Mouse (Mus musculus): ENCODE data around the gene Faap20. TPM values are rescaled to one million over a fixed set of nuclear protein-coding genes. Genes with fewer than 3 reads are reported as not detected.

Gene Faap20
- polyA plus RNA-seq, 1 experiment, result 30.6 TPM

DNA sequence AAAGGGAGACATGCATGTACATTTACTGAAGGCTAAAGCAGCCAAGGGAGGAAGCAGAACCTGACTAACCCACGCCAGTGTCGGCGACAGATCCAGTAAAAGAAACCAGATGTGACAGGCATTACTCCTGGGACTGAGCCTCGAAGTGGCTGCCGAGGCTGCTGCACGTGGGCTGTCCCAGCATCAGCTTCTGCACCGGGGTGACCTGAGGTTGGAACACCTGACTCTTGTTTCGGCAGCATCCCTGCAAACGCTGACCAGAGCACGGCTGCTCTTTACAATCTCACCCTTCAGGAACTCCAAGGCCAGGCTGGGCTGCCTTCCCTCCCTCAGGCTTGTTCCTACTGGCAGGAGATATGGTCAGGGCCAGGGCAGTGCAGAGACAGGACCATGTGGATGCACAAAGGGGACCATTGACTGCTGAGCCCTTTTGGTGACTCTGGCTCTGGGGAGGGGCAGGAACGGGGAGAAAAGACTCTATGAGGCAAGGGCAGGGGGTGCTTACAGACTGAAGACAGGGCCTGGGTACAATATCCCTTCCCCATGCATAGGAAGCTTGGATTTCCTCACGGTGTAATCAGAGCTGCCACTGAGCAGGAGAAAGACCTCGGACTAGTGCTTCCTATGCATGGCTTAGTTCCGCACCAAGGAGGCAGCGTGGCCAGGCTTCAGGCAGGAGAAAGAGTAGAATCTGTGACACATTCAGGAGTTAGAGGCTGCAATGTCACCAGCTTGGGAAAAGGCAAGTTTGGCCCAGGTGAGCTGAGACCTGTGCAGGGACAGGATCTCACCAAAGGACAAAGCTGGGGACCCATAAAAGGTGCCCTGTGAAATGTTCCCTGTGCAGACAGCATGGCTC lies 35.1 kb downstream of the Faap20 start:
- H3K27me3 ChIP-seq (ENCODE audit: control insufficient read depth, insufficient read depth, insufficient read length), result no peaks in the 10 kb centered on the region
- H3K79me2 ChIP-seq (ENCODE audit: control insufficient read depth, insufficient read depth), result no peaks in the 10 kb centered on the region
- H3ac ChIP-seq (ENCODE audit: control insufficient read depth, insufficient read length, low read depth), result no peak overlapping the region
- TF ChIP-seq USF1 (IDR thresholded peaks at IDR 0.05; ENCODE audit: low read depth), result no peak
- TF ChIP-seq FOSL1 (IDR thresholded peaks at IDR 0.05; ENCODE audit: insufficient read depth, low read length, poor library complexity, severe bottlenecking), result no peak
- no peak for TF ChIP-seq CTCF (IDR thresholded peaks at IDR 0.05; ENCODE audit: control insufficient read depth, insufficient read depth, insufficient read length)
- no peak for TF ChIP-seq MAX (IDR thresholded peaks at IDR 0.05)
- TF ChIP-seq MYOD1 (IDR thresholded peaks at IDR 0.05; ENCODE audit: control insufficient read depth, insufficient read length, low read depth), result no peak
- TF ChIP-seq CEBPB (IDR thresholded peaks at IDR 0.05; ENCODE audit: low read depth), result no peak
- no peak for TF ChIP-seq MYOG (IDR thresholded peaks at IDR 0.05; ENCODE audit: control insufficient read depth, extremely low read depth, insufficient read length)
- no peaks in the 10 kb centered on the region for H3K79me3 ChIP-seq (ENCODE audit: low read depth)
- H3K36me3 ChIP-seq (ENCODE audit: control insufficient read depth, insufficient read depth), result no peaks in the 10 kb centered on the region
- H3K4me3 ChIP-seq (ENCODE audit: insufficient read depth, poor library complexity, severe bottlenecking), result no peak overlapping the region

DNA sequence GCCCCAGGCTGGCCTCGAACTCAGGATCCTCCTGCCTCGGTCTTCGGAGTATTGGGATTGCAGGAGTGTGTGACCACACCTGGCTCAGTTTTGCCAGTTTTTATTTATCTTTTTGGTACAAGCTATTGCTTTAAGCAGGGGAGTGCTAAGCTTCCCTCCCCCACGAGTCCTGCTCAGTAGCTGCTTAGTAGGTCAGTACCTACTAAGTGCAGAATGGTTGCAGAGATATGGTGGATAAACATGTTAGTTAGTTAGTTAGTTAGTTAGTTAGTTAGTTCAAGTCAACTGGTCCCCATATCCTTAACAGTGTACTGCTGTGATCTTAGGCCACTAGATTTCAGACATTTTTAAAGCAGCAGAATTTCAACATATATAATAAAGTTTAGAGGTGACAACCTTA lies 36.5 kb downstream of the Faap20 start:
- H3K4me3 ChIP-seq (ENCODE audit: insufficient read depth, poor library complexity, severe bottlenecking), result no peak overlapping the region
- no peaks in the 10 kb centered on the region for H3K27me3 ChIP-seq (ENCODE audit: control insufficient read depth, insufficient read depth, insufficient read length)
- H3ac ChIP-seq (ENCODE audit: control insufficient read depth, insufficient read length, low read depth), result no peak overlapping the region
- H3K79me3 ChIP-seq (ENCODE audit: low read depth), result no peaks in the 10 kb centered on the region
- no peaks in the 10 kb centered on the region for H3K36me3 ChIP-seq (ENCODE audit: control insufficient read depth, insufficient read depth)
- TF ChIP-seq MYOG (IDR thresholded peaks at IDR 0.05; ENCODE audit: control insufficient read depth, extremely low read depth, insufficient read length) (no peak), CTCF (IDR thresholded peaks at IDR 0.05; ENCODE audit: control insufficient read depth, insufficient read depth, insufficient read length) (no peak), CEBPB (IDR thresholded peaks at IDR 0.05; ENCODE audit: low read depth) (no peak), MYOD1 (IDR thresholded peaks at IDR 0.05; ENCODE audit: control insufficient read depth, insufficient read length, low read depth) (no peak), FOSL1 (IDR thresholded peaks at IDR 0.05; ENCODE audit: insufficient read depth, low read length, poor library complexity, severe bottlenecking) (no peak)
- no peaks in the 10 kb centered on the region for H3K79me2 ChIP-seq (ENCODE audit: control insufficient read depth, insufficient read depth)

DNA sequence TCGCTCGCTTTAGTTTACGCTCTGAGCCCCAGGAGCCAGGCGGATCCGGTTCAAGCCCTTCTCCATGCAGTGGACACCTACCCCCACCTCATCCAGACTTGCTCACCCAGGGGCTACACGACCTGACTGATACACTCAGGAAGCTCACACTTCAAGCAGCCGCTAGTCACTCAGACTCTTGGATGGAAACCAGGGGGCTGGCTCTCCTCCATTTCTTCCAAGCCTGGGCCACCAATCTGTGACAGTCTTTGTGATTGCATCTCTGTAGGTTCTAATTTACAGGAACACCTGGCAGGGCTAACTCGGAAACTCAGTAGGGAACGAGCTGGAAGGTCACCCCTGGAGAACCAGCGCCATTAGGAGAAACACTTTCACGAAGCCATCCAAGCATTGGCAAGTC lies 38.1 kb downstream of the Faap20 start:
- Histone ChIP-seq H3K36me3 (ENCODE audit: control insufficient read depth, insufficient read depth) (no peaks in the 10 kb centered on the region), H3K79me3 (ENCODE audit: low read depth) (no peaks in the 10 kb centered on the region), H3ac (ENCODE audit: control insufficient read depth, insufficient read length, low read depth) (no peak overlapping the region), H3K79me2 (ENCODE audit: control insufficient read depth, insufficient read depth) (no peaks in the 10 kb centered on the region), H3K4me3 (ENCODE audit: insufficient read depth, poor library complexity, severe bottlenecking) (no peak overlapping the region), H3K27me3 (ENCODE audit: control insufficient read depth, insufficient read depth, insufficient read length) (no peaks in the 10 kb centered on the region)
- TF ChIP-seq USF1 (IDR thresholded peaks at IDR 0.05; ENCODE audit: low read depth) (no peak), MYOD1 (IDR thresholded peaks at IDR 0.05; ENCODE audit: control insufficient read depth, insufficient read length, low read depth) (no peak), CTCF (IDR thresholded peaks at IDR 0.05; ENCODE audit: control insufficient read depth, insufficient read depth, insufficient read length) (no peak), MYOG (IDR thresholded peaks at IDR 0.05; ENCODE audit: control insufficient read depth, extremely low read depth, insufficient read length) (no peak), MAX (IDR thresholded peaks at IDR 0.05) (no peak), FOSL1 (IDR thresholded peaks at IDR 0.05; ENCODE audit: insufficient read depth, low read length, poor library complexity, severe bottlenecking) (no peak), CEBPB (IDR thresholded peaks at IDR 0.05; ENCODE audit: low read depth) (no peak)

DNA sequence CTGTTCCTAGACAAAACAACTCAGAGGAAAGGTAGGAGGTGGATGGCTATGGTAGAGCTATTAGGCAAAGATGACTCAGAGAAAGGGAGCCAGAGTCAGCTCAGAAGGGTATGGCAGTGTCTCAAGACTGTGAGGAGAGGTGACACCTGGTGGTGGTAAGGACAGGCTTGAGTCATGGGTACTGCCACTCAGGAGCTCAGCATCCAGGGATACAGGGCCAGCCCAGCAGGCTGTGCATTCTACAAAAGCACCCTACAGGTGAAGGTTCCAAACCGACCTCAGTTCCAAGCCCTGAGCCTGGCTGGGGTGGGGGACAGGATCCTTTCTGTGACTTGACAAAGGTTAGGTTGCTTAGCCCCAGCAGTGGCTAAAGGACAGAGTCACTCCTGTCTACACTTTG lies 39.0 kb downstream of the Faap20 start:
- no peaks in the 10 kb centered on the region for H3K27me3 ChIP-seq (ENCODE audit: control insufficient read depth, insufficient read depth, insufficient read length)
- no peak overlapping the region for H3K4me3 ChIP-seq (ENCODE audit: insufficient read depth, poor library complexity, severe bottlenecking)
- no peaks in the 10 kb centered on the region for H3K36me3 ChIP-seq (ENCODE audit: control insufficient read depth, insufficient read depth)
- H3K79me2 ChIP-seq (ENCODE audit: control insufficient read depth, insufficient read depth), result no peaks in the 10 kb centered on the region
- H3K79me3 ChIP-seq (ENCODE audit: low read depth), result no peaks in the 10 kb centered on the region
- H3ac ChIP-seq (ENCODE audit: control insufficient read depth, insufficient read length, low read depth), result no peak overlapping the region
- no peak for TF ChIP-seq USF1 (IDR thresholded peaks at IDR 0.05; ENCODE audit: low read depth)

DNA sequence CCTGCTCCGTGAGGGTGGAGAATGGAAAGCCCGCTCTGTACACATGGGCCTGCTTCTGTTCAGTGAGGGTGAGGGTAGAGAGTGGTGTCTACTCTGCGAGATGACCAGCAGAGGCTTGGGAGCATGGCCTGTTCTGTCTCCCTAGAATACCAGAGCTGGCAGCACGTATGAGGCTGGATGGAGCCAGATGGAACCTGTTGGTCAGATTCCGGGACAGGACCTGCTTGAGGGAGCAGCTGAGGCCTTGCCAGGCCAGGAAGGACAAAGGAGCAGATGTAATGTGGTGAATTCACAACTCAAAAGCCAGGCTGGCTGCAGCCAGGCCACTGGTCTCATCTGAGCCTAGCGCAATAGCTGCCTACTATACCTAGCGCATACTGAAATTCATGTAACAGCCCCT lies 40.4 kb downstream of the Faap20 start:
- Histone ChIP-seq H3ac (ENCODE audit: control insufficient read depth, insufficient read length, low read depth) (no peak overlapping the region), H3K4me3 (ENCODE audit: insufficient read depth, poor library complexity, severe bottlenecking) (no peak overlapping the region), H3K27me3 (ENCODE audit: control insufficient read depth, insufficient read depth, insufficient read length) (no peaks in the 10 kb centered on the region), H3K79me2 (ENCODE audit: control insufficient read depth, insufficient read depth) (no peaks in the 10 kb centered on the region), H3K79me3 (ENCODE audit: low read depth) (no peaks in the 10 kb centered on the region), H3K36me3 (ENCODE audit: control insufficient read depth, insufficient read depth) (no peaks in the 10 kb centered on the region)
- TF ChIP-seq USF1 (IDR thresholded peaks at IDR 0.05; ENCODE audit: low read depth) (no peak), CTCF (IDR thresholded peaks at IDR 0.05; ENCODE audit: control insufficient read depth, insufficient read depth, insufficient read length) (no peak), MYOG (IDR thresholded peaks at IDR 0.05; ENCODE audit: control insufficient read depth, extremely low read depth, insufficient read length) (no peak), CEBPB (IDR thresholded peaks at IDR 0.05; ENCODE audit: low read depth) (no peak), MAX (IDR thresholded peaks at IDR 0.05) (no peak), MYOD1 (IDR thresholded peaks at IDR 0.05; ENCODE audit: control insufficient read depth, insufficient read length, low read depth) (no peak), FOSL1 (IDR thresholded peaks at IDR 0.05; ENCODE audit: insufficient read depth, low read length, poor library complexity, severe bottlenecking) (no peak)

DNA sequence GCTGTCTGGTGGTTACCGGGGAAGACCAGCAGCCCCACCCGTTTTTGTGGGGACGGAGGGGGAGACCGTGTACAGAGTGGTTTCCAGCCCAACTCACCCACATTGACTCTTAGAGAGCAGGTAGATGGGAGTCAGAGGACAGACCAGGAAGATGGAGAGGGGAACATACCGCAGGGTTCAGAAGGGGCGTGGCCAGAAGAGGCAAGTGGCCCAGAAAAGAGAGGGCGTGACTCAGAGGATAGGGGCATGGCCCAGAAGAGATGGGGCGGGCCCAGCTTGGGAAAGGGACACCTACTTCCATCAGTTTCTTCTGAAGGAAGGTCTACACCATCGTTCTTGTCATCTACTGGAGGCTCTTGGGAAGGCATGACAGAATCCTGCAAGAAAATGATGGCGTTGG lies 43.3 kb downstream of the Faap20 start:
- TF ChIP-seq MAX (IDR thresholded peaks at IDR 0.05) (no peak), USF1 (IDR thresholded peaks at IDR 0.05; ENCODE audit: low read depth) (no peak), CTCF (IDR thresholded peaks at IDR 0.05; ENCODE audit: control insufficient read depth, insufficient read depth, insufficient read length) (no peak), MYOD1 (IDR thresholded peaks at IDR 0.05; ENCODE audit: control insufficient read depth, insufficient read length, low read depth) (no peak), MYOG (IDR thresholded peaks at IDR 0.05; ENCODE audit: control insufficient read depth, extremely low read depth, insufficient read length) (no peak), CEBPB (IDR thresholded peaks at IDR 0.05; ENCODE audit: low read depth) (no peak), FOSL1 (IDR thresholded peaks at IDR 0.05; ENCODE audit: insufficient read depth, low read length, poor library complexity, severe bottlenecking) (no peak)
- H3K79me2 ChIP-seq (ENCODE audit: control insufficient read depth, insufficient read depth), result no peaks in the 10 kb centered on the region
- no peak overlapping the region for H3K4me3 ChIP-seq (ENCODE audit: insufficient read depth, poor library complexity, severe bottlenecking)
- H3ac ChIP-seq (ENCODE audit: control insufficient read depth, insufficient read length, low read depth), result no peak overlapping the region
- no peaks in the 10 kb centered on the region for H3K79me3 ChIP-seq (ENCODE audit: low read depth)
- H3K27me3 ChIP-seq (ENCODE audit: control insufficient read depth, insufficient read depth, insufficient read length), result no peaks in the 10 kb centered on the region
- no peaks in the 10 kb centered on the region for H3K36me3 ChIP-seq (ENCODE audit: control insufficient read depth, insufficient read depth)
